Mouse (Mus musculus) neural tube, embryonic 11.5 days (tissue): Measurements from ENCODE around the gene Zfp687. TPM values are rescaled to one million over a fixed set of nuclear protein-coding genes. Genes with fewer than 3 reads are reported as not detected.

Experiments used
- ATAC-seq: fragments of 200-750 bp; cut with Nextera tagmentation; 2 replicates; pipeline ENCODE4 v1.8.0; 2017; ENCODE audit warnings: moderate number of reproducible peaks, mild to moderate bottlenecking, moderate TSS enrichment, moderate library complexity; ENCODE audit not compliant: insufficient read depth, low FRiP score, low TSS enrichment
- DNase-seq: peaks from one replicate; pipeline ENCODE4 v3.0.0-alpha.2; 2015; ENCODE audit warnings: low spot score
- H3K27ac ChIP-seq: fragments of 300-500 bp; sonication (generic); 2 replicates; pipeline ENCODE4 v1.5.1; 2014; ENCODE audit warnings: low read depth, mild to moderate bottlenecking, low read length
- H3K27me3 ChIP-seq: fragments of 300-500 bp; sonication (generic); 2 replicates; pipeline ENCODE4 v1.6.1; 2014; ENCODE audit warnings: mild to moderate bottlenecking, low read length, mixed read lengths; ENCODE audit not compliant: control insufficient read depth, insufficient read depth
- H3K36me3 ChIP-seq: fragments of 300-500 bp; sonication (generic); 2 replicates; pipeline ENCODE4 v1.6.1; 2014; ENCODE audit warnings: mild to moderate bottlenecking, low read length, moderate library complexity, mixed read lengths; ENCODE audit not compliant: control insufficient read depth, insufficient read depth
- H3K4me1 ChIP-seq: fragments of 300-500 bp; sonication (generic); 2 replicates; pipeline ENCODE4 v1.6.1; 2014; ENCODE audit warnings: low read length, mixed read lengths; ENCODE audit not compliant: control insufficient read depth, insufficient read depth
- H3K4me2 ChIP-seq: fragments of 300-500 bp; sonication (generic); 2 replicates; pipeline ENCODE4 v1.6.1; 2014; ENCODE audit warnings: low read depth, mild to moderate bottlenecking, moderate library complexity
- H3K4me3 ChIP-seq: fragments of 300-500 bp; sonication (generic); 2 replicates; pipeline ENCODE4 v1.5.1; 2014; ENCODE audit warnings: low read depth, low read length
- H3K9ac ChIP-seq: fragments of 300-500 bp; sonication (generic); 2 replicates; pipeline ENCODE4 v1.6.1; 2014; ENCODE audit warnings: mild to moderate bottlenecking, low read length
- H3K9me3 ChIP-seq: fragments of 300-500 bp; sonication (generic); 2 replicates; pipeline ENCODE4 v1.6.1; 2016; ENCODE audit warnings: low read length; ENCODE audit not compliant: control insufficient read depth
- WGBS: fragments of 180-500 bp; shearing (Covaris S2); extraction: QIAGEN DNeasy Blood & Tissue Kit; methylation state at CpG from one replicate; pipeline ENCODE4 v1.1.7; 2014; 5-methylcytosine and 5-hydroxymethylcytosine counted together
- polyA plus RNA-seq: library from polyadenylated mRNA; unstranded; fragments of >200 nt; fragmentation: Nextera tagmentation; extraction: Ambion mirVana; gene quantifications from 2 replicates; pipeline ENCODE4 v1.2.1, GENCODE M21; 2014

The Zfp687 gene
- polyA plus RNA-seq, 1 experiment from 2014 or later = 27.6 TPM

GRCm38 (mm10) chr3:94987578-94987977 is 27.7 kb downstream of the Zfp687 start:
- H3K9me3 ChIP-seq = no peaks in the 10 kb centered on the region
- H3K27ac ChIP-seq = no peak overlapping the region
- peaks cover 4% of the 10 kb centered on the region for H3K36me3 ChIP-seq
- no peak overlapping the region for H3K9ac ChIP-seq
- H3K4me1 ChIP-seq = no peaks in the 10 kb centered on the region
- ATAC-seq (no peak), DNase-seq (no peak)
- H3K4me3 ChIP-seq = no peak overlapping the region
- no peak overlapping the region for H3K4me2 ChIP-seq
- no peaks in the 10 kb centered on the region for H3K27me3 ChIP-seq

- H3K4me3 ChIP-seq = no peak overlapping the region
- H3K4me2 ChIP-seq = no peak overlapping the region
- H3K36me3 ChIP-seq = peaks cover 2% of the 10 kb centered on the region
Measured at GRCm38 (mm10) chr3:94985513-94985912, 29.7 kb downstream of the Zfp687 start.

GRCm38 (mm10) chr3:94984312-94984711 is 30.9 kb downstream of the Zfp687 start:
- 94% methylated on average over 11 of the region's 11 CpGs for WGBS
- H3K36me3 ChIP-seq = peaks cover 2% of the 10 kb centered on the region
- H3K4me1 ChIP-seq = no peaks in the 10 kb centered on the region
- ATAC-seq (no peak), DNase-seq (no peak)
- H3K9me3 ChIP-seq = no peaks in the 10 kb centered on the region
- H3K27ac ChIP-seq = no peak overlapping the region
- H3K4me2 ChIP-seq = no peak overlapping the region
- no peak overlapping the region for H3K9ac ChIP-seq
- no peaks in the 10 kb centered on the region for H3K27me3 ChIP-seq
- no peak overlapping the region for H3K4me3 ChIP-seq

More at GRCm38 (mm10) chr3:94985513-94985912, 29.7 kb downstream of the Zfp687 start:
- 95% methylated on average over 2 of the region's 2 CpGs for WGBS
- no peaks in the 10 kb centered on the region for H3K4me1 ChIP-seq
- H3K27me3 ChIP-seq = no peaks in the 10 kb centered on the region
- no peak overlapping the region for H3K27ac ChIP-seq
- H3K9ac ChIP-seq = no peak overlapping the region
- H3K9me3 ChIP-seq = no peaks in the 10 kb centered on the region
- ATAC-seq (no peak), DNase-seq (no peak)

- no peaks in the 10 kb centered on the region for H3K9me3 ChIP-seq
- WGBS = under 1% methylated on average over 56 of the region's 57 CpGs
- H3K36me3 ChIP-seq = no peaks in the 10 kb centered on the region
- H3K4me3 ChIP-seq = peak within 1 kb of the TSS; percentile 80
- ATAC-seq (peak; percentile 96), DNase-seq (peak; percentile 94)
- 0 out of 2 replicates have a peak within 1 kb of the TSS, but pooled peaks have one; percentile 58 for H3K27ac ChIP-seq
- H3K9ac ChIP-seq = peak within 1 kb of the TSS; percentile 82
- H3K4me1 ChIP-seq = peaks cover 6% of the 10 kb centered on the region
- H3K27me3 ChIP-seq = no peaks in the 10 kb centered on the region
- H3K4me2 ChIP-seq = peak within 1 kb of the TSS; percentile 62
Measured at GRCm38 (mm10) chr3:94974528-94975422, 40.5 kb downstream of the Zfp687 start, which contains the start of gene Pi4kb. Gene Pi4kb (plus strand): TSS chr3:94974731.

GRCm38 (mm10) chr3:94974026-94974527 is 41.2 kb downstream of the Zfp687 start:
- no peaks in the 10 kb centered on the region for H3K36me3 ChIP-seq
- peak; percentile 43 for ATAC-seq
- no peak overlapping the region for H3K27ac ChIP-seq
- H3K4me2 ChIP-seq = peak overlapping the region; percentile 62
- peaks cover 6% of the 10 kb centered on the region for H3K4me1 ChIP-seq
- WGBS = 18% methylated on average over 9 of the region's 9 CpGs
- DNase-seq = no peak
- peak overlapping the region; percentile 47 for H3K9ac ChIP-seq
- no peaks in the 10 kb centered on the region for H3K9me3 ChIP-seq
- H3K27me3 ChIP-seq = no peaks in the 10 kb centered on the region
- peak overlapping the region; percentile 80 for H3K4me3 ChIP-seq

- no peaks in the 10 kb centered on the region for H3K36me3 ChIP-seq
- 88% methylated on average over 5 of the region's 5 CpGs for WGBS
- H3K27me3 ChIP-seq = no peaks in the 10 kb centered on the region
- no peak overlapping the region for H3K4me3 ChIP-seq
- H3K9ac ChIP-seq = no peak overlapping the region
- peaks cover 6% of the 10 kb centered on the region for H3K4me1 ChIP-seq
- ATAC-seq (peak; percentile 22; the same call in 1 of the 2 replicates), DNase-seq (no peak)
- no peak overlapping the region for H3K4me2 ChIP-seq
- H3K27ac ChIP-seq = no peak overlapping the region
- H3K9me3 ChIP-seq = no peaks in the 10 kb centered on the region
Measured at GRCm38 (mm10) chr3:94973620-94974019, 41.6 kb downstream of the Zfp687 start.

GRCm38 (mm10) chr3:94972552-94972951 is 42.7 kb downstream of the Zfp687 start:
- ATAC-seq (no peak), DNase-seq (no peak)
- H3K4me1 ChIP-seq = peaks cover 6% of the 10 kb centered on the region
- H3K9me3 ChIP-seq = no peaks in the 10 kb centered on the region
- H3K4me2 ChIP-seq = no peak overlapping the region
- H3K9ac ChIP-seq = no peak overlapping the region
- H3K27me3 ChIP-seq = no peaks in the 10 kb centered on the region
- 86% methylated on average over 3 of the region's 3 CpGs for WGBS
- H3K4me3 ChIP-seq = no peak overlapping the region
- no peak overlapping the region for H3K27ac ChIP-seq
- H3K36me3 ChIP-seq = no peaks in the 10 kb centered on the region

- Histone ChIP-seq H3K36me3 (no peaks in the 10 kb centered on the region), H3K4me2 (no peak overlapping the region), H3K4me3 (no peak overlapping the region), H3K4me1 (no peaks in the 10 kb centered on the region), H3K9ac (no peak overlapping the region), H3K27me3 (no peaks in the 10 kb centered on the region), H3K27ac (no peak overlapping the region), H3K9me3 (no peaks in the 10 kb centered on the region)
- DNase-seq (no peak), ATAC-seq (no peak)
- 74% methylated on average over 1 of the region's 1 CpGs for WGBS
Measured at GRCm38 (mm10) chr3:94965878-94966277, 49.4 kb downstream of the Zfp687 start.

GRCm38 (mm10) chr3:94964989-94965388 is 50.3 kb downstream of the Zfp687 start:
- H3K9ac ChIP-seq = no peak overlapping the region
- no peak overlapping the region for H3K27ac ChIP-seq
- no peaks in the 10 kb centered on the region for H3K36me3 ChIP-seq
- no peaks in the 10 kb centered on the region for H3K27me3 ChIP-seq
- H3K4me1 ChIP-seq = no peaks in the 10 kb centered on the region
- no peaks in the 10 kb centered on the region for H3K9me3 ChIP-seq
- no peak for DNase-seq
- no peak overlapping the region for H3K4me2 ChIP-seq
- H3K4me3 ChIP-seq = no peak overlapping the region
- WGBS = 97% methylated on average over 1 of the region's 1 CpGs
- no peak for ATAC-seq
